Mouse (Mus musculus): Measurements from ENCODE around the gene Cd96. TPM values are rescaled to one million over a fixed set of nuclear protein-coding genes. Genes with fewer than 3 reads are reported as not detected.

The Cd96 gene
- polyA plus RNA-seq, 1 experiment, result 0.70 TPM

- no peak for TF ChIP-seq CTCF (IDR thresholded peaks at IDR 0.05; ENCODE audit: control insufficient read depth, insufficient read depth, low read length)
- no peak for TF ChIP-seq POLR2A (IDR thresholded peaks at IDR 0.05; ENCODE audit: borderline replicate concordance, control insufficient read depth, low read depth, low read length)
- H3K4me3 ChIP-seq (replicated peaks; ENCODE audit: control insufficient read depth, low read depth, low read length), result no peak overlapping the region
- WGBS, result 81% methylated on average over 10 of the region's 10 CpGs
- H3K27ac ChIP-seq (ENCODE audit: control insufficient read depth, insufficient read depth, low read depth, low read length, poor library complexity), result no peak overlapping the region
- H3K4me1 ChIP-seq (ENCODE audit: control insufficient read depth, insufficient read depth, low read length), result no peaks in the 10 kb centered on the region
Measured at GRCm38 (mm10) chr16:45999374-46000191, 120.5 kb downstream of the Cd96 start.

- TF ChIP-seq CTCF (IDR thresholded peaks at IDR 0.05; ENCODE audit: control insufficient read depth, insufficient read depth, low read length), result no peak
- Histone ChIP-seq H3K4me1 (ENCODE audit: control insufficient read depth, insufficient read depth, low read length) (no peaks in the 10 kb centered on the region), H3K4me3 (replicated peaks; ENCODE audit: control insufficient read depth, low read depth, low read length) (no peak overlapping the region), H3K27ac (ENCODE audit: control insufficient read depth, insufficient read depth, low read depth, low read length, poor library complexity) (no peak overlapping the region)
- 71% methylated on average over 7 of the region's 7 CpGs for WGBS
Measured at GRCm38 (mm10) chr16:45998231-45998630, 121.8 kb downstream of the Cd96 start.

- TF ChIP-seq CTCF (IDR thresholded peaks at IDR 0.05; ENCODE audit: control insufficient read depth, insufficient read depth, low read length), result no peak
- no peak for TF ChIP-seq POLR2A (IDR thresholded peaks at IDR 0.05; ENCODE audit: borderline replicate concordance, control insufficient read depth, low read depth, low read length)
- 45% methylated on average over 10 of the region's 10 CpGs for WGBS
- no peak overlapping the region for H3K4me3 ChIP-seq (replicated peaks; ENCODE audit: control insufficient read depth, low read depth, low read length)
- H3K4me1 ChIP-seq (ENCODE audit: control insufficient read depth, insufficient read depth, low read length), result no peaks in the 10 kb centered on the region; the same call in 1 of the 2 replicates
- H3K27ac ChIP-seq (ENCODE audit: control insufficient read depth, insufficient read depth, low read depth, low read length, poor library complexity), result no peak overlapping the region
Measured at GRCm38 (mm10) chr16:45990901-45991676, 129.0 kb downstream of the Cd96 start.

- 67% methylated on average over 1 of the region's 1 CpGs for WGBS
- H3K27ac ChIP-seq (ENCODE audit: control insufficient read depth, insufficient read depth, low read depth, low read length, poor library complexity), result no peak overlapping the region
Measured at GRCm38 (mm10) chr16:45986236-45986635, 133.8 kb downstream of the Cd96 start.

More at GRCm38 (mm10) chr16:45986236-45986635, 133.8 kb downstream of the Cd96 start:
- Histone ChIP-seq H3K4me3 (replicated peaks; ENCODE audit: control insufficient read depth, low read depth, low read length) (no peak overlapping the region), H3K4me1 (ENCODE audit: control insufficient read depth, insufficient read depth, low read length) (no peaks in the 10 kb centered on the region; the same call in 1 of the 2 replicates)
- TF ChIP-seq CTCF (IDR thresholded peaks at IDR 0.05; ENCODE audit: control insufficient read depth, insufficient read depth, low read length) (no peak), POLR2A (IDR thresholded peaks at IDR 0.05; ENCODE audit: borderline replicate concordance, control insufficient read depth, low read depth, low read length) (no peak)

Other genes starting within 250 kb of the Cd96 start
- 1.4 and 3.7 TPM in 2 replicates for gene Phldb2, start 166.7 kb downstream of the Cd96 start, polyA plus RNA-seq (2011; ENCODE audit: insufficient read depth, insufficient read length, low replicate concordance, missing spikeins)
- gene Plcxd2, start 110.0 kb downstream of the Cd96 start, polyA plus RNA-seq (2011; ENCODE audit: insufficient read depth, insufficient read length, low replicate concordance, missing spikeins), result 0.85 TPM in 1 of 2 replicates, not detected in the other
- 19.4 and 50.1 TPM in 2 replicates for gene Gm4737, start 34.8 kb upstream of the Cd96 start, polyA plus RNA-seq (2011; ENCODE audit: insufficient read depth, insufficient read length, low replicate concordance, missing spikeins)

All from bone marrow, adult 2 months (tissue).